Mouse (Mus musculus): ENCODE measurements around the gene Zfp664.

DNA sequence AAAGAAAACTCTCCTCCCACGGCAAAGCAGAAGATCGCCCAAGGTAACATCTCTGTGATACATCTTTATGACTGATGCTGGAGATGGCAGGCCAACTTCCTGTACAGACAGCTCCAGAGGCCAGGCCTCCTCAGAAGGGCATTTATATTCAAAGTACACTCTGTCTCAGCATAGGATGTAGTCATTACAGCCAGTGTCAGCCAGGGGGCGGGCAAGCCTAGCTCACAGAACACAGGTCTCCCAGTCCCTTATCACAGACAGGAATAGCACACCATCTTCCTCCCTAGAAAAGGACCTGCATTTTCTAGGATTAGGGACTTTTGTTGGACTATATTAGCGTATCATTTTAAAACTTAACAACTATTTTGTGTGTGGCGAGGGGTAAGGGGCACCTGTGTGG lies 46.4 kb downstream of the Zfp664 start:
- no peak for TF ChIP-seq CTCF (IDR thresholded peaks at IDR 0.05; ENCODE audit: control insufficient read depth, insufficient read depth, insufficient read length)
- TF ChIP-seq CEBPB (IDR thresholded peaks at IDR 0.05; ENCODE audit: low read depth), result no peak
- no peak for TF ChIP-seq MYOG (IDR thresholded peaks at IDR 0.05; ENCODE audit: control insufficient read depth, extremely low read depth, insufficient read length)
